Mouse (Mus musculus) lung, postnatal 0 days (tissue): ENCODE data around the gene Apba3.

Source experiments
- CTCF ChIP-seq: IDR thresholded peaks from 2 replicates; pipeline ENCODE4 v1.5.1; 2016; ENCODE audit warnings: antibody characterized with exemption, mild to moderate bottlenecking
- EP300 ChIP-seq: IDR thresholded peaks from 2 replicates; pipeline ENCODE4 v1.6.1; 2016; ENCODE audit warnings: antibody characterized with exemption, mild to moderate bottlenecking, control low read depth

GRCm38 (mm10) chr10:81233226-81233585, 33.6 kb upstream of the Apba3 start:
- no peak for TF ChIP-seq CTCF
- TF ChIP-seq EP300: no peak
